Mouse (Mus musculus) erythroid progenitor cell, adult 5-6 weeks (primary cell): ENCODE results near the gene Gm15128. TPM values are rescaled to one million over a fixed set of nuclear protein-coding genes. Genes with fewer than 3 reads are reported as not detected.
"Not testable (repeated sequence)": the region's sequence is repeated elsewhere in the genome, so short reads cannot be mapped to it uniquely, and the experiment has no call there.

Source experiments
- ATAC-seq: replicated peaks from 2 replicates; pipeline ENCODE4 v1.8.0; 2016; ENCODE audit warnings: moderate number of reproducible peaks, mild to moderate bottlenecking, moderate TSS enrichment, inconsistent platforms; ENCODE audit not compliant: poor library complexity, low FRiP score, severe bottlenecking
- total RNA-seq, 2 experiments: library from RNA; stranded (forward) in 1 of 2; stranded (reverse) in 1 of 2; fragments of 150-400 nt in 1 of 2; fragments of 186-747, 209-891 nt in 1 of 2; gene quantifications; 2 replicates each; pipeline versions ENCODE4 v1.2.3 to v1.2.4; 2015 to 2017; ENCODE audit warnings: low replicate concordance in 2 of 2

The Gm15128 gene
- total RNA-seq (2015; ENCODE audit: low replicate concordance), result not detected in 2 replicates
- not detected in 2 replicates for total RNA-seq (2017; ENCODE audit: low replicate concordance)

GRCm38 (mm10) chrX:147765691-147766090, at the start of gene Gm15128:
Gene Gm15128, plus strand, starts transcription at chrX:147765991.
- not testable (repeated sequence) for ATAC-seq

Other genes starting within 250 kb of the Gm15128 start
- gene Lrch2, start 211.9 kb upstream of the Gm15128 start, total RNA-seq (2015; ENCODE audit: low replicate concordance), result not detected in 2 replicates
- not detected in 2 replicates for gene Lrch2, start 211.9 kb upstream of the Gm15128 start, total RNA-seq (2017; ENCODE audit: low replicate concordance)
- gene Gm15080, start 227.0 kb downstream of the Gm15128 start, total RNA-seq (2015; ENCODE audit: low replicate concordance), result not detected in 2 replicates
- gene Gm15080, start 227.0 kb downstream of the Gm15128 start, total RNA-seq (2017; ENCODE audit: low replicate concordance), result not detected in 2 replicates